Mouse (Mus musculus): ENCODE data around the gene Pomp.
A peak's percentile ranks its signal among the peaks of the same experiment; 100 is the strongest.

The Pomp gene

GRCm38 (mm10) chr5:147860449-147861261 lies at the start of gene Pomp:
TSS of gene Pomp (plus strand) at chr5:147860461.
- DNase-seq = peak; percentile 78 to 84

- DNase-seq = no peak
These were observed 47.8 kb upstream of the Pomp start for GRCm38 (mm10) chr5:147812255-147813040.

GRCm38 (mm10) chr5:147814971-147815370 lies 45.3 kb upstream of the Pomp start:
- DNase-seq = no peak

GRCm38 (mm10) chr5:147815592-147815991 lies 44.7 kb upstream of the Pomp start:
- DNase-seq = no peak

GRCm38 (mm10) chr5:147816465-147816864 lies 43.8 kb upstream of the Pomp start:
- DNase-seq = no peak

GRCm38 (mm10) chr5:147817747-147818496 lies 42.3 kb upstream of the Pomp start:
- DNase-seq = no peak

GRCm38 (mm10) chr5:147818866-147819265 lies 41.4 kb upstream of the Pomp start:
- DNase-seq = no peak

GRCm38 (mm10) chr5:147819895-147820294 lies 40.4 kb upstream of the Pomp start:
- no peak for DNase-seq

- no peak for DNase-seq
These were observed 36.1 kb upstream of the Pomp start for GRCm38 (mm10) chr5:147824021-147824605.

GRCm38 (mm10) chr5:147825375-147825969 lies 34.8 kb upstream of the Pomp start:
- DNase-seq = no peak

GRCm38 (mm10) chr5:147826091-147826490 lies 34.2 kb upstream of the Pomp start:
- DNase-seq = no peak

- no peak for DNase-seq
These were observed 33.7 kb upstream of the Pomp start for GRCm38 (mm10) chr5:147826546-147826945.

GRCm38 (mm10) chr5:147828846-147829245 lies 31.4 kb upstream of the Pomp start:
- no peak for DNase-seq

- DNase-seq = no peak
These were observed 27.4 kb upstream of the Pomp start for GRCm38 (mm10) chr5:147832842-147833241.

- no peak for DNase-seq
These were observed 25.3 kb upstream of the Pomp start for GRCm38 (mm10) chr5:147834841-147835500.

- no peak for DNase-seq
These were observed 20.8 kb upstream of the Pomp start for GRCm38 (mm10) chr5:147839418-147839817.

- no peak for DNase-seq
These were observed 16.9 kb upstream of the Pomp start for GRCm38 (mm10) chr5:147843340-147843739.

GRCm38 (mm10) chr5:147845319-147845718 lies 14.9 kb upstream of the Pomp start:
- DNase-seq = no peak

GRCm38 (mm10) chr5:147847361-147847760 lies 12.9 kb upstream of the Pomp start:
- no peak for DNase-seq

- DNase-seq = no peak
These were observed 11.9 kb upstream of the Pomp start for GRCm38 (mm10) chr5:147848164-147848863.

GRCm38 (mm10) chr5:147850194-147850593 lies 10.1 kb upstream of the Pomp start:
- DNase-seq = no peak

Measured in thymus, adult 18-20 months (tissue).